Mouse (Mus musculus) heart, postnatal 14 days (tissue): ENCODE data around the gene Edc3. TPM values are rescaled to one million over a fixed set of nuclear protein-coding genes. Genes with fewer than 3 reads are reported as not detected.
"Not testable (repeated sequence)": the region's sequence is repeated elsewhere in the genome, so short reads cannot be mapped to it uniquely, and the experiment has no call there.

Source experiments
- DNase-seq, 2 experiments: peaks; one replicate each; pipeline ENCODE4 v3.0.0; 2021 to 2022
- intact Hi-C: fragments of 180-260 bp; cut with DNase I; formaldehyde crosslinking; loops from one replicate; pipeline ENCODE4 v1.15.1; 2025
- total RNA-seq, 2 experiments: library from RNA; stranded (reverse); gene quantifications; 2 replicates each; pipeline ENCODE4 v1.2.3; 2021

Gene Edc3
- total RNA-seq, 2 experiments from 2014 or later = 6.6 to 7.4 TPM

GRCm38 (mm10) chr9:57697380-57697779 lies 11.0 kb upstream of the Edc3 start:
- intact Hi-C loops = no loop called here
- DNase-seq = no peak

- no peak for DNase-seq
- intact Hi-C loops = no loop called here
These were observed 9.7 kb upstream of the Edc3 start for GRCm38 (mm10) chr9:57698466-57699150.

GRCm38 (mm10) chr9:57706496-57706895 lies 1.8 kb upstream of the Edc3 start:
- no peak for DNase-seq
- intact Hi-C loops = loop anchor here (5.0 kb wide), 1 partner anchor 36 kb away; no protein-coding TSS in a partner anchor

GRCm38 (mm10) chr9:57708720-57709274 lies 457 bp downstream of the Edc3 start:
- peak; percentile 49 to 53 for DNase-seq
- intact Hi-C loops = loop anchor here (5.0 kb wide), 1 partner anchor 34 kb away; no protein-coding TSS in a partner anchor

GRCm38 (mm10) chr9:57710214-57710613 lies 1.9 kb downstream of the Edc3 start:
- intact Hi-C loops, DNase-seq: not testable (repeated sequence)

- DNase-seq = no peak
- intact Hi-C loops = no loop called here
These were observed 3.9 kb downstream of the Edc3 start for GRCm38 (mm10) chr9:57712194-57712593.

GRCm38 (mm10) chr9:57718408-57718807 lies 10.1 kb downstream of the Edc3 start:
- DNase-seq = no peak
- intact Hi-C loops = no loop called here

GRCm38 (mm10) chr9:57720736-57721135 lies 12.4 kb downstream of the Edc3 start:
- DNase-seq = no peak
- intact Hi-C loops = no loop called here

GRCm38 (mm10) chr9:57722371-57722770 lies 14.0 kb downstream of the Edc3 start:
- intact Hi-C loops = no loop called here

GRCm38 (mm10) chr9:57723315-57723715 lies 15.0 kb downstream of the Edc3 start:
- intact Hi-C loops = no loop called here

More at GRCm38 (mm10) chr9:57722371-57722770, 14.0 kb downstream of the Edc3 start:
- no peak for DNase-seq

GRCm38 (mm10) chr9:57723796-57724195 lies 15.5 kb downstream of the Edc3 start:
- DNase-seq = no peak
- intact Hi-C loops = no loop called here

More at GRCm38 (mm10) chr9:57723315-57723715, 15.0 kb downstream of the Edc3 start:
- peak; percentile 80 for DNase-seq

GRCm38 (mm10) chr9:57724701-57725100 lies 16.4 kb downstream of the Edc3 start:
- intact Hi-C loops = no loop called here
- DNase-seq = no peak

GRCm38 (mm10) chr9:57728312-57728711 lies 20.0 kb downstream of the Edc3 start:
- DNase-seq = no peak

GRCm38 (mm10) chr9:57733606-57734005 lies 25.3 kb downstream of the Edc3 start:
- DNase-seq = no peak
- intact Hi-C loops = no loop called here

More at GRCm38 (mm10) chr9:57728312-57728711, 20.0 kb downstream of the Edc3 start:
- intact Hi-C loops = no loop called here

- no peak for DNase-seq
- intact Hi-C loops = loop anchor here (5.0 kb wide), 1 partner anchor 33 kb away; the partner anchor contains the start of gene Edc3
These were observed 31.5 kb downstream of the Edc3 start for GRCm38 (mm10) chr9:57739863-57740262.

- DNase-seq = peak; percentile 56 to 65
- intact Hi-C loops = loop anchor here (1.0 to 5.0 kb wide), 2 partner anchors 37 to 85 kb away; partner anchors contain the start of gene Edc3
These were observed 36.2 kb downstream of the Edc3 start for GRCm38 (mm10) chr9:57744462-57745091.

GRCm38 (mm10) chr9:57747067-57747466 lies 38.7 kb downstream of the Edc3 start:
- no peak for DNase-seq
- intact Hi-C loops = no loop called here

- intact Hi-C loops = no loop called here
These were observed 39.8 kb downstream of the Edc3 start for GRCm38 (mm10) chr9:57748137-57748536.

GRCm38 (mm10) chr9:57748831-57749230 lies 40.5 kb downstream of the Edc3 start:
- intact Hi-C loops = no loop called here
- no peak for DNase-seq

More at GRCm38 (mm10) chr9:57748137-57748536, 39.8 kb downstream of the Edc3 start:
- peak; percentile 54 to 60 for DNase-seq

- no peak for DNase-seq
- intact Hi-C loops = loop anchor here (10.0 kb wide), 1 partner anchor 206 kb away; no protein-coding TSS in a partner anchor
These were observed 42.6 kb downstream of the Edc3 start for GRCm38 (mm10) chr9:57750901-57751300.

GRCm38 (mm10) chr9:57757578-57757977 lies 49.2 kb downstream of the Edc3 start:
- no peak for DNase-seq
- intact Hi-C loops = loop anchor here (10.0 kb wide), 1 partner anchor 213 kb away; no protein-coding TSS in a partner anchor
